Mouse (Mus musculus) layer of hippocampus, adult 11-12 months (tissue): ENCODE data around the gene Opcml.

Experiments used
- DNase-seq: peaks from one replicate; pipeline ENCODE4 v3.0.0; 2022; ENCODE audit warnings: low spot score

Gene Opcml

GRCm38 (mm10) chr9:27790725-27791638 is at the start of gene Opcml:
TSS of gene Opcml (plus strand) at chr9:27790775.
- DNase-seq, result peak; percentile 61

GRCm38 (mm10) chr9:27758709-27759108 is 31.9 kb upstream of the Opcml start:
- no peak for DNase-seq

- DNase-seq, result no peak
Observed at GRCm38 (mm10) chr9:27761196-27761595, 29.4 kb upstream of the Opcml start.

- peak; percentile 59 for DNase-seq
Observed at GRCm38 (mm10) chr9:27766446-27766845, 24.1 kb upstream of the Opcml start.

GRCm38 (mm10) chr9:27767196-27767900 is 23.2 kb upstream of the Opcml start:
- DNase-seq, result peak; percentile 23

- DNase-seq, result no peak
Observed at GRCm38 (mm10) chr9:27768788-27769187, 21.8 kb upstream of the Opcml start.

GRCm38 (mm10) chr9:27781291-27781993 is 9.1 kb upstream of the Opcml start:
- DNase-seq, result no peak

GRCm38 (mm10) chr9:27781994-27782337 is 8.6 kb upstream of the Opcml start:
- DNase-seq, result no peak

GRCm38 (mm10) chr9:27791639-27791966 is 1.0 kb downstream of the Opcml start:
- no peak for DNase-seq

- DNase-seq, result no peak
Observed at GRCm38 (mm10) chr9:27792226-27792625, 1.7 kb downstream of the Opcml start.

GRCm38 (mm10) chr9:27792994-27793393 is 2.4 kb downstream of the Opcml start:
- no peak for DNase-seq

GRCm38 (mm10) chr9:27796535-27796934 is 6.0 kb downstream of the Opcml start:
- no peak for DNase-seq

GRCm38 (mm10) chr9:27800992-27801391 is 10.4 kb downstream of the Opcml start:
- DNase-seq, result no peak

- DNase-seq, result no peak
Observed at GRCm38 (mm10) chr9:27801807-27802206, 11.2 kb downstream of the Opcml start.

GRCm38 (mm10) chr9:27802379-27802778 is 11.8 kb downstream of the Opcml start:
- no peak for DNase-seq

- no peak for DNase-seq
Observed at GRCm38 (mm10) chr9:27804461-27804860, 13.9 kb downstream of the Opcml start.

- peak; percentile 35 for DNase-seq
Observed at GRCm38 (mm10) chr9:27809741-27810140, 19.2 kb downstream of the Opcml start.

GRCm38 (mm10) chr9:27813207-27813790 is 22.7 kb downstream of the Opcml start:
- no peak for DNase-seq

- no peak for DNase-seq
Observed at GRCm38 (mm10) chr9:27814161-27814560, 23.6 kb downstream of the Opcml start.

- DNase-seq, result no peak
Observed at GRCm38 (mm10) chr9:27821197-27821596, 30.6 kb downstream of the Opcml start.

- no peak for DNase-seq
Observed at GRCm38 (mm10) chr9:27822681-27823080, 32.1 kb downstream of the Opcml start.

GRCm38 (mm10) chr9:27824424-27824823 is 33.8 kb downstream of the Opcml start:
- DNase-seq, result no peak
